In the genomic region with DNA sequence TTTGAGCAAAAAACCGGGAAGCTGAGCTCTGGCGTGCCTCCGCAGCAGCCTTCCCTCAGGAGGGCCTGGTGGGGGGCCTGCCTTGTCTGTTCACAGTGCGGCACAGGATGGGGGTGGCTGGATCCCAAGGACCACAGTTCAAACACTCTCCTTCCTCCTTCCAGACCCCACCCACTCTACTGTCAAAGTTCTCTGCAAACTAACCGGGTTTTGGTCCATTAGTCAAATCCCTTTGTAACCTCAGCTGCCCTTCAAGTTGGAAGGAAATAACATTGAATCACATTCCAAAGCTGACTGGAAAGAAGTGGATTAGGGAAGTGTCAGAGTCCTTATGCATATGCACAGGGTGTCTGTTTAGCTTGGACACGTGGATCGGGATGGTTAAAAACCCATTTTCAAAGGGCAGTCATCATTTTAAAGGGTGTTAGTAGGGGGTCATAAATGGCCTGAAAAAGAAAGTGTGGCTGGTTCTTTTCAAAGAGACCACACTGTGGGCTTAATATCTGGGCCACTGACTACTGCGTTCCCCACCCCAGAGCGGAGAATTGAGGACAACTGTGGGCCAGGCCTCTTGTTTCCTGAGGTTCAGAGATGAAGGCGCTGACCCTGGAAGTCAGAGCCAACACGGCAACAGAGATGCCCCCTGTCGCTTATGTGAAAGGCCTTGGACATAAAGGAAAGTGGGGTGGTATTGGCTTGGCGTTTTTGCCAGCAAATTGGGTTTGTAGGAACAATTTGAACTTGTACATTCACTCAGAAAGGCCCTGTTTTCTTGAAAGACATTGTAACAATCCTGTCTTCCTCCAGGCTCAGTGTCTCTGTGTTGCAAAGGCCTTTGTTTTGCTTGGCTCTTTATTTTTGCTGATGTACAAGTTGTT, we compare ENCODE assay signal across 8 mouse cellular contexts.
DNase-seq lines count a peak whose midpoint lies in the region; ATAC-seq and TF ChIP-seq lines count a peak whose summit lies in the region.

No protein-coding gene starts in this region.

- H3K9ac ChIP-seq in forebrain, embryonic 16.5 days (replicated peaks; ENCODE audit: low read depth, low read length) = no peak overlapping the region
- no peak overlapping the region for H3K9ac ChIP-seq in intestine, embryonic 14.5 days (ENCODE audit: low read length)
- no peak overlapping the region for H3K9ac ChIP-seq in liver, embryonic 13.5 days

- no peaks in the 10 kb centered on the region for H3K9me3 ChIP-seq in forebrain, embryonic 16.5 days (ENCODE audit: control insufficient read depth, low read length)
- H3K9me3 ChIP-seq in intestine, embryonic 14.5 days (ENCODE audit: control insufficient read depth, low read length) = no peaks in the 10 kb centered on the region
- no peaks in the 10 kb centered on the region for H3K9me3 ChIP-seq in liver, embryonic 13.5 days (replicated peaks)

- H3K27ac ChIP-seq in gastrocnemius, adult 2 months = peak overlapping the region; percentile 82
- peak overlapping the region; percentile 75 for H3K27ac ChIP-seq in forebrain, embryonic 16.5 days (ENCODE audit: low read length)
- H3K27ac ChIP-seq in intestine, embryonic 14.5 days (ENCODE audit: low read depth) = peak overlapping the region; percentile 62; the same call in 1 of the 2 replicates
- no peak overlapping the region for H3K27ac ChIP-seq in liver, embryonic 13.5 days

- intact Hi-C loops in gastrocnemius, adult 2 months (cut with DNase I) = loop anchor here (5.0 kb wide), 1 partner anchor 62 kb away; no protein-coding TSS in a partner anchor

- H3K27me3 ChIP-seq in forebrain, embryonic 16.5 days (replicated peaks; ENCODE audit: control insufficient read depth, insufficient read depth, low read length) = no peaks in the 10 kb centered on the region
- no peaks in the 10 kb centered on the region for H3K27me3 ChIP-seq in intestine, embryonic 14.5 days (replicated peaks; ENCODE audit: control insufficient read depth, insufficient read depth, low read length)
- peaks cover 11% of the 10 kb centered on the region; the same call in 1 of the 2 replicates for H3K27me3 ChIP-seq in liver, embryonic 13.5 days

- no peaks in the 10 kb centered on the region for H3K36me3 ChIP-seq in forebrain, embryonic 16.5 days (ENCODE audit: control insufficient read depth, insufficient read depth)
- H3K36me3 ChIP-seq in intestine, embryonic 14.5 days (ENCODE audit: control insufficient read depth, insufficient read depth, low read length) = no peaks in the 10 kb centered on the region
- no peaks in the 10 kb centered on the region for H3K36me3 ChIP-seq in liver, embryonic 13.5 days

- WGBS in forebrain, embryonic 16.5 days = 15% methylated on average over 13 of the region's 13 CpGs
- 37% methylated on average over 13 of the region's 13 CpGs for WGBS in intestine, embryonic 14.5 days
- 46% methylated on average over 13 of the region's 13 CpGs for WGBS in liver, embryonic 13.5 days (ENCODE audit: insufficient replicate concordance)

- peak overlapping the region; percentile 73 for H3K4me3 ChIP-seq in gastrocnemius, adult 2 months
- peak overlapping the region; percentile 45; the same call in 1 of the 2 replicates for H3K4me3 ChIP-seq in forebrain, embryonic 16.5 days (replicated peaks; ENCODE audit: low read length)
- H3K4me3 ChIP-seq in intestine, embryonic 14.5 days (ENCODE audit: low read depth, low read length) = peak overlapping the region; percentile 31; the same call in 1 of the 2 replicates
- H3K4me3 ChIP-seq in liver, embryonic 13.5 days (replicated peaks) = no peak overlapping the region

- peak; percentile 32; the same call in 1 of the 2 replicates for ATAC-seq in forebrain, embryonic 16.5 days
- no peak; the same call in 1 of the 2 replicates for ATAC-seq in intestine, embryonic 14.5 days (replicated peaks; ENCODE audit: low FRiP score, low TSS enrichment, low read depth)
- ATAC-seq in liver, embryonic 13.5 days (ENCODE audit: low read depth) = no peak

- TF ChIP-seq CTCF in gastrocnemius, adult 2 months (IDR thresholded peaks at IDR 0.05) = no peak

- peak overlapping the region; percentile 72 for H3K4me2 ChIP-seq in forebrain, embryonic 16.5 days (ENCODE audit: low read length)
- peak overlapping the region; percentile 75 for H3K4me2 ChIP-seq in intestine, embryonic 14.5 days (ENCODE audit: low read length)
- peak overlapping the region; percentile 59 for H3K4me2 ChIP-seq in liver, embryonic 13.5 days

- peak; percentile 40 for DNase-seq in gastrocnemius, adult 2 months
- DNase-seq in gastrocnemius, adult 18-20 months (ENCODE audit: low spot score) = no peak
- DNase-seq in intestine, embryonic 14.5 days (ENCODE audit: low spot score) = peak; percentile 65
- no peak for DNase-seq in liver, embryonic 13.5 days
- DNase-seq in testis, postnatal 14 days (ENCODE audit: low spot score) = peak; percentile 10
- DNase-seq in frontal cortex, postnatal 36 days (ENCODE audit: low spot score in 2 of 2) = no peak
- DNase-seq in thymus, postnatal 10 days (ENCODE audit: low spot score in 2 of 2) = no peak

- H3K4me1 ChIP-seq in forebrain, embryonic 16.5 days (replicated peaks; ENCODE audit: control insufficient read depth, insufficient read depth, low read length) = peaks cover 8% of the 10 kb centered on the region
- H3K4me1 ChIP-seq in intestine, embryonic 14.5 days (replicated peaks; ENCODE audit: control insufficient read depth, insufficient read depth, low read length) = peaks cover 16% of the 10 kb centered on the region; the same call in 1 of the 2 replicates
- peaks cover 13% of the 10 kb centered on the region for H3K4me1 ChIP-seq in liver, embryonic 13.5 days (replicated peaks)

Comparison
In these comparisons a context has a peak if more than half of its experiments do, and no peak if none do; other contexts are left out.
1. DNase-seq: peak in gastrocnemius, adult 2 months (single experiment), intestine, embryonic 14.5 days (single experiment) and testis, postnatal 14 days (single experiment); none in gastrocnemius, adult 18-20 months (single experiment), liver, embryonic 13.5 days (single experiment), frontal cortex, postnatal 36 days (0 of 2) and thymus, postnatal 10 days (0 of 2).
2. Peak in every context shown above with its lines, with median percentiles within 50 percentile points of each other: H3K4me2 ChIP-seq.